Mouse (Mus musculus) spleen, postnatal 36 days (tissue): ENCODE data around the gene Mgarp.
"Not testable (repeated sequence)": the region's sequence is repeated elsewhere in the genome, so short reads cannot be mapped to it uniquely, and the experiment has no call there.

ENCODE experiments used
- DNase-seq, 2 experiments: peaks; one replicate each; pipeline ENCODE4 v3.0.0; 2022; ENCODE audit warnings: low spot score in 2 of 2, mixed read lengths in 1 of 2

Mgarp gene

DNA sequence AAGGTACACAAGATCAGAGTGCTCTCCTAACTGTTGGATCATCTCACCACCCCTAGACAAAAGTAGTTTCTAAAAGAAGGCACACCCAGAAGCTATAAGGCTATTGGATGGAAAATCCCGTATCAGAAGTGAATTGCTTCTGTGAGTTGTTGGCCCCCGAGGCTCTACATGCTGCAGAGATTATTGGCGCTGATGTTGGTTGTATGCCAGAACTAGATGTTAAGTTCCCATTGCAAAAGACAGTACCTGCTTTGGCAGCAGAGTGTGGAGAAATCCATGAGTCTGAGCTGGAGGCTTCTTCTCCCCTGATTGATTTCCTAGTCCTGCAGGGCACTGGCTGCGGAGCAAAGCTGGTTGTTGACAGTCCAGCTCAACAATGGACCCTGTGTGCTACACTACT is 28.5 kb downstream of the Mgarp start:
- no peak for DNase-seq

DNA sequence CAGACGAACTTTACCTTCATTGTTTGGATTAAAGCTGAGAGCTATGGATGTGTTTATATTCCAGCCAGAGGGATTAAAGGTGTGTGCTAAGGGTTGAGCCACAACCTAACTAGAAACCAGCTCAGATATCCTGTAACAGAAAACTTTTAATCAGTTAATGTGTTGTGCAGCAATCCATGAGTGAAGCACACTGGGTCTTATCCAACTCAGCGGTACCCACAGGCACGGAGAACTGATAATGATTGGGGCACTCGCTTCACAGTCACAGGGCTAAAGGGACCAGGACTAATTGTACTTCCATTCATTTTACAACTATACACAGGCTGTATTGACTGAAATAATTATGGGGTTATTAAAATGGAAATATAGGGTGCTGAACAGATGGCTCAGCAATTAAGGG is 29.6 kb downstream of the Mgarp start:
- DNase-seq = no peak

DNA sequence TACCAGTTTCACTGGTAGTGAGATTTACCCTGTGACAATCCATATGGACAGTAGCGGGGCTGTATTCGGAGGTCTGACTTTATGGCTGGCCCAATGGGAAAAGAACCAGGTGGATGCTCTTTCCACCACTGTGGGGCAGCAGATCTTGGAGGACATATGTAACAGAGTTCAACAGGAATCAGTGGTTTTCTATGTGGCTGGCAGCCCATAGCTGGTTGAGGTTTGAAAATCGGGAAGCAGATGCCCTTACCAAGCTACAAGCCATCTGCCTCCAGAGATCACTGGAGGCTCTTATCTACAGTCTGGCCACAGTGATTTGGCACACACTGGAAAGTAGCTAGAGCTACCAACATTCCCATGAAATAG is 31.0 kb downstream of the Mgarp start:
- DNase-seq = no peak

DNA sequence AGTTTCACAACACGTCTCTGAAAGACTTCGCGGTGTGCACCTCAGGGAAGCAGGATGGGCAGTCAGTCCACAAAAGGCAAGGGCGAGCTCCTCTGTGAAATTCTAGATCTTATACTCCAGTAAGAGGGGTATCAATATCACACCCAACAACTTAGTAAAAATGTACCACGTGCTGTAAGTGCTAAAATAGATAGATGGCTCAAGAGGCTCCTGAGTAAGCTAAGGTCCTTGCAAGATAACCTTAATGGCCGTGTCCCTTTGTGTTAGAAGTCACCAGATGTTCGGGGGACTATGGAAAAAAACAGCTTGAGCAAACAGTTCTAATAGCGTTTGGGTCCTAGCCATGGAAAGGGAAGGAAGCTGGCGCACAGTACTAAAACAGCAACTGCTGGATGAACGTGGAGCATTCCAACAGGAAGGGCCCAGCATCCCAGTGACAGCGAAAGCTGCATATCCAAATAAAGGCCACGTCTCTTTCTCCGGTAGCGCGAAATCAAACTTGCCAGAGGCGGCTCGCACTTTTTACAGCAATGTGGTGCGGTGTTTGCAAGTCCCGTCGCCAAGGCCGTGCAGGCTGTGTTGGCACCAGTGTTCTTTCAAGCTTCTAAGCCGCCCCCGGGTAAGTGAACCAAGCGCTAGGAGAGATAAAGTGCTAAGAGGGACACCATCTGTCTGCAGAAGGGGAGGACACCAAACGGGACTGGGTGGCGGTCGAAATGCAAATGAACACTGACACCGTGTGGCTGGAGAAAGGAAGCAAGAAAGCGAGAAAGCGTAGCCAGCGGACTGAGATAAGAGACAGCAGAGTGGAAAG is 31.6 kb downstream of the Mgarp start:
- peak; percentile 82 to 83 for DNase-seq

DNA sequence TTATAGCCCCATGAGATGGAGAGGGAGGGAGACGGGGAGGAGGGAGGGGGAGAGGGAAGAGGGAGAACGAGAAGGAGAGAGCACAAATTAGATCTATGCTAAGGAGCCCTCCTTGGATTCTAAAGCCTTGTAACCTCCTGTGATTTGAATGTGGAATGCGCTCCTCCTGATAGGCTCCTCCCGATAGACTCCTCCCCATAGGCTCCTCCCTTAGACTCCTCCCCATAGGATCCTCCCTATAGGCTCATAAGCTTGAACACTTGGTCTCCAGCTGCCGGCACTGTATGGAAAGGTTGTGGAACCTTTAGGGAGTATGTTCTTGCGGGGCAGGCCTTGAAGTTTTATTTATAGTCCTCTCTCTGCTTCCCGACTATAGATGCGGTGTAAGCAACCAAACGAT is 35.5 kb downstream of the Mgarp start:
- DNase-seq = no peak

DNA sequence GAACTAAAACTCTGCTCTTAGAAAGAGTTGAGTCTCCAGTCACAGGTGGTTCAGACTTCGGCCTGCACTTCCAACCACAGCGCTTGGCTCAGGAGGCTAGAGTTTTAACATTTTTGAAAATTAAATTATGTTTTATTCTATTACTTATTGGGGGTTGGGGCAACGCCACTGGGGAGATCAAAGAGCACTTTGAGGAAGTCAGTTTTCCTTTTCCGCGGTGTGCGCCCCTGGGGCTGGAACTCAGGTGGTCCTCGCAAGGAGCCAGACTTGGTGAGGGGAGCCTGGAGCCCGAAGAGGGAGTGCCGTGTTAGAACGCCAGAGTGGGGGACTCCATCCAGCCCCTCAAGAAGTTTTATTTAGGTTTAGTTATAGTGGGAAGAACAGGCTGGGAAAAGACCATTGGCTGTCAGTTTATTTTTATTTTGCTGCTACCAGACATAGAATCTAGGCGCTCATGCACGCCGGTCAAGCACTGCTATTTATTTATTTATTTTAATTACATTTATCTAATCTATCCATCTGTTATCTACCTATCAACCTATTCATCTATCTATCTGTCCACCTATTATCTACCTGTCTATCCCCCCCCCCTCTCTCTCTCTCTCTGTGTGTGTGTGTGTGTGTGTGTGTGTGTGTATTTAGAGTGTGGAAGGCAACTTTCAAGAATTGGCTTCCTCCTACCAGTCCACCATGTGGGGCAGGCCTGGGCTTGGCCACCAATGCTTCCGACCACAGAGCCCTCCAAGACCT is 36.8 kb downstream of the Mgarp start:
- no peak for DNase-seq

DNA sequence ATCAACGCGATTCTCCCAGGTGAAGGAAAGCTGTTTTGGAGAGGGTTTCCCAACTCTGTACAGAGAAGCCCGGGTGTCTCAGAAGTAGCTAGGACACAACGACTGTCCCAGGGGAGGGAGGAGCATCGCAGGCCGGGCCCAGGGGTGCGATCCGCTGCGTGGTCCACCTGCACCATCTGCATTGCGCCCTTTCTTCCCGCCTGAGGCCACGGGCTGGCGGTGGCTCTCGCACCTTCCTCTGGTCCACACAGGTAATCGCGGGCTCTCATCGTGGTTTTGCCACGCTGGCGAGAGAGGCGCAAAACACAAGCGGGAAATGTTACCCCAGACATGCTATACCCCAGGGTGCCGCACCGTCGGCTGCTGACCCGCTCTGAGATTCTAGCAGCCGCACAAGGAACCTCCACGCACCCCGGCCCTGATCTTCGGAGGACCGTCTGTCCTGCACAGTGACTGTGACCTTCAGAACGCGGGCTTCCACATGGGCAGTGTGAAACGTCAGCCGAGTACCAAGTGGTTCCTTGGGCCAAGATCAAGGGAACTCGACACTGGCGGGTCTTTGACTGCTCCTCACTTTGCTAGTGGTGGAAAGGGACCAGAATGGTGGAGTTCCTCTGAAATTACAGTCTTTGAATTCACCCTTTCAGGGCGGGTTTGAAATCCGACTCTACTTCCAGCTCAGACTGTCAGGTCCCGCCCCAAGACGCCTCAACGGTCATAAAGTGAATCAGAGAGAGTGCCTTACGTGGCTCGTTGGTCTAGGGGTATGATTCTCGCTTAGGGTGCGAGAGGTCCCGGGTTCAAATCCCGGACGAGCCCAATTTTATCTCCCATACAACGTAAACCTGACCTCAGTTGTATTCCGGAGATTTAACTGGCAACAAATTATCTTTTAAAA is 37.6 kb downstream of the Mgarp start:
- DNase-seq = peak; percentile 81 to 84

DNA sequence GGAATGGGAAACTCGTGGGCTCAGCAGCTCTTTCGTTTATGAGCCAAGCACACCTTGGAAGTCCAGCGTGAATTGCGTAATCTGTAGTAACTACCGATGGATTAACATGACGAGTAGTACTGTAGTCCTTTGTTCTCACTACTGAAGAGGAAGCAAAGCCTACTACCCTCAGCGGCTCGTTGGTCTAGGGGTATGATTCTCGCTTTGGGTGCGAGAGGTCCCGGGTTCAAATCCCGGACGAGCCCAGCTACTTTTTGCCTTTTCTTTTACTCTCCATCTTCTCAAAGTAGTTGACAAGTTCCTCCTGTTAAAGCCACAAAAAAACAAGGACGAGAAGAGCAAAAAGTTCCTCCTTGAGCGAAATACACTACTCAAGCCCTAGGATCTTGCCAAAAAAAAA is 38.4 kb downstream of the Mgarp start:
- DNase-seq = peak; percentile 75 to 86

DNA sequence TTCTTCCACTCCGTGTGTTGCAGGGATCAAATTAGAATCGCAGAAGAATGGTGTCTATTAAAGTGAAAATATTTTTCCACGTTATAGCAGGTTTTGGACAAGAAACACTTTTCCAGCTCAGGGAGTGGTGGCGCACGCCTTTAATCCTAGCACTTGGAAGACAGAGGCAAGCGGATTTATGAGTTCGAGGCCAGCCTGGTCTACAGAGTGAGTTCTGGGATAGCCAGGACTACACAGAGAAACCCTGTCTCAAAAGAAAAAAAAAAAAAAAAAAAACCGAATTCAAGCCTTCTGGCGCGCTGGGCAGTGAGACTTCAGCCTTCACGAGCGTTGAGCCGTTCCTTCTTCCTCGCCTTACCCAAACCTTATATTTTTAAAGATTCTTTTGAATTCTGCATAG is 38.9 kb downstream of the Mgarp start:
- no peak for DNase-seq

DNA sequence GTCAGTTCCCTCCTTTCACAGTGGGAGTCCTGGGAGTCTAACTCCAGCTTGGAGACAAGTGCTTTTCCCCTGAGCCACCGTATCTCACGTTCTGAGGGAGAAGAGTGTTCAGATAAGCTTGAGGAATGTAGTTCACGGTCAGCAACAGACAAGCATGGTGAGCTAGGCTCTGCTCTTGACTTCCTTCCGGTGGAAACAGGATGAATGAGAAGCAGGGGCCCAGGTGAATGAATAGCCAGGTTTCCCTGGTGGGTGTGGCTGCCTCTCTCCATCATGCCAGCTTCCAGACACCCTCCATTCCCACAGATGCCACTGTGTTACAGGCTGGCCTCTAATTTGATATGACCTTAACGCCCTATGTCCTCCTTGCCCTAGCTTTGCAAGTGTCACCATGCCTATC is 39.5 kb downstream of the Mgarp start:
- DNase-seq = no peak

DNA sequence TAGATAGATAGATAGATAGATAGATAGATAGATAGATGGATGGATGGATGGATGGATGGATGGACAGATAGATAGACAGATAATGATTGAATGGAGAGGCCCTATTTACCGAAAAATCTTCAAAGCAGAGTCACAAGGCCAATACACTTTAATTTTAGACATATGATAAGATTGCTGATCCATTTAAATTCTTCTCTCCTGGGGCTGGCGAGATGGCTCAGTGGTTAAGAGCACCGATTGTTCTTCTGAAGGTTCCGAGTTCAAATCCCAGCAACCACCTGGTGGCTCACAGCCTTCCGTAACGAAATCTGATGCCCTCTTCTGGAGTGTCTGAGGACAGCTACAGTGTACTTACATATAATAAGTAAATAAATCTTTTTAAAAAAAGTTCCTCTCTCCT is 41.6 kb downstream of the Mgarp start:
- not testable (repeated sequence) for DNase-seq

DNA sequence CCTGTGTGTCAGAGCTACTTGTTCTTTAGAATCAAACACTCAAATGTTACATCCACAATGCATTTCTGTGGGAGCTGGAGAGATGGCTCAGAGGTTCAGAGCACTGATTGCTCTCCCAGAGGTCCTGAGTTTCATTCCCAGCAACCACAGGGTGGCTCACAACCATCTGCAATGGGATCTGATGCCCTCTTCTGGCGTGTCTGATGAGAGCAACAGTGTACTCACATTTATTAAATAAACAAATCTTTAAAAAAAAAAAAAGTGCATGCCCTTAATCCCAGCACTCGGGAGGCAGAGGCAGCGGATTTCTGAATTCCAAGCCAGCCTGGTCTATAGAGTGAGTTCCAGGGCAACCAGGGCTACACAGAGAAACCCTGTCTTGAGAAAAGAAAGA is 42.5 kb downstream of the Mgarp start:
- no peak for DNase-seq

DNA sequence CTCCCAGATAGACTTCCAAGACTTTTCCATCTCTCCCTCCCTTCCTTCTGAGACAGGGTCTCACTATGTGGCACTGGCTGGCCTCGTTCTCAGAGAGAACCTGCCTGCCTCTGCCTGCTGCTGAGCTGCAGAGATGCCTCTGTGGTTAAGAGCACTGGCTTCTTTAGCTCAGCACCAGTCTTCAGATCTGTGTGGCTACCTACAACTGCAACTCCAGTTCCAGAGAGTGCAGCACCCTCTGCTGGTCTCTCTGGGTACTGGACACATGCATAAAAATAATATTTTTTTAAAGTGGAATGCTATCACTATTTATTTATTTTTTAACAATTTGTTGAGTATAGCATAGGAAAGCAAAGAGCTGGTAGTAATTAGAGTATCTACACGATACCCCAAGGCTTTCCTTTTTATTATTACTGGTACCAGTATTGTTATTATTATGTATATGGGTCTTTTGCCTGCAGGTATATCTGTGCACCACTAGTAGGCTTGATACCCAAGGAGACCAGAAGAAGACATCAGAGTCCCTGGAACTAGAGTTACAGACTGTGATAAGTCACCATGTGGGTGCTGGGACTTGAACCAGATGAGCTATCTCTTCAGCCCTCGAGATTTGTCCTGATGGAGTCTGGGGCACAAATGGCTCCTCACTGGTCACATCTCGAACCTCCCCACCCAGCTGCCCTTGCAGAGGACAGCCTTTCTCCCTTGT is 43.1 kb downstream of the Mgarp start:
- peak; percentile 46 to 48 for DNase-seq

DNA sequence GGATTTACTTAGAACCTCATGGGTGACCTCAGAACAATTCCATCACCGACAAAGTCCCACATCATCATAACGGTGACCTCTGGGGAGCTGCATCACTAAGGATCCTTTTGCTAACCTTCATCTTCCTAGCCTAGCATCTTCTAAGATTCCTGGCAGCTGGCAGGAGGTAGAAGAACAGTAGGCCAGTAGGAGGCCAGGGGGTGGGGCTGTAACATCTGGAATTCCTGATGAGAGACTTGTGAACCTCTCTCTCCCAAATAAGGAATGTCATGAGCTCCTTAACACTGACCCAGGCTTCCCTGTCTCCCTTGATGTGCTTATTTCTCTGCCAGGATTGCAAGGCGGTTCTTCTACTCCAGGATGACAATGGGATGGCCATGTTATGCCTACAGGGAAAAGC is 45.7 kb downstream of the Mgarp start:
- DNase-seq = no peak

DNA sequence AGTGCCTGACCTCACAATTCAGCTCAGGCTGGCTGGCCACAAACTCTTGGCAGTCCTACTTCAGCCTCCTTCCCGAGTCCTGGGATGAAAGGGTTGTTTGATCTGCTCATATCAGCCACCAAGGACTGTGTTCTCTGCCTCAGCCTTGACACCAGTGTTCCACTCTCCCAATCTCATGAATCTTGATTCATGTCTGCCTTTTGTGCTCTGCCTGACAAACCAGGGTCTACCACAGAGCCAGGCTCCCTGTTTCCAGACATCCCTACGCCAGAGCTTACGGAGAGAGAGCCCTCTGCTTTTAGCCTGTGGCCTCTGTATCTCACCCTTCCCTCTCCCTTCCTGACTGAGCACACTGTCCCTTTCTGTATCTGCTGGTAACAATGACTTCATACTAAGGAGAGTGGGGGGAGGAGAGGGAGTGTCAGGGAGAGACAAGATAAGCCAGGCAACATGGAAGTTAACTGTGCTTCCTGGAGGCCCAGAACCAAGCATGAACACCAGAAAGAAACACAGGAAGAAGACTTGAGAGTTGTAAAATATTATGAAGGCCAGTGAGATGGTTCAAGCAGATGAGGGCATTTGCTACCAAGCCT is 47.8 kb downstream of the Mgarp start:
- DNase-seq = no peak

DNA sequence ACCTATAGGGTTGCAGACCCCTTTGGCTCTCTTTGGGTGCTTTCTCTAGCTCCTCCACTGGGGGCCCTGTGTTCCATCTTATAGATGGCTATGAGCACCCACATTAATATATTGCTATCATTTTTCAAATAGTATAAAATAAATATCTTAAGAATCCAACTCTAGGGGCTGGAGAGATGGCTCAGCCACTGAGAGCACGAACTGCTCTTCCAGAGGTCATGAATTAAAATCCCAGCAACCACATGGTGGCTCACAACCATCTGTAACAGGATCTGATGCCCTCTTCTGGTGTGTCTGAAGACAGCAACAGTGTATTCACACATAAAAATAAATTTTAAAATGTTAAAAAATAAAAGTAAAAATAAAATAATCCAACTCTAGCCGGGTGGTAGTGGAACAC is 51.5 kb downstream of the Mgarp start:
- DNase-seq = not testable (repeated sequence)

DNA sequence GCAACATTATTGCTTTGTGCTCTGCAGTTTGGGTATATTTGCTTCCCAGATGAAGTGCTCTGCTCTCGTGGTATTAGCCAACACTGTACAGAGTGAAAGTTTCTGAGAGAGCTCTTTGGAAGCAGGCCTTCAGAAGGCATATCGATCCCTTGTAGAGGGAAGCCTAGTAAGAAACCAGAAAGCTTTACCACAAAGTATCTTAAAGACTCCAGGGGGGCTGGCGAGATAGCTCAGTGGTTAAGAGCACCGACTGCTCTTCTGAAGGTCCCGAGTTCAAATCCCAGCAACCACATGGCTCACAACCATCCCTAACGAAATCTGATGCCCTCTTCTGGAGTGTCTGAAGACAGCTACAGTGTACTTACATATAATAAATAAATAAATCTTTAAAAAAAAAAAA is 52.4 kb downstream of the Mgarp start:
- not testable (repeated sequence) for DNase-seq

DNA sequence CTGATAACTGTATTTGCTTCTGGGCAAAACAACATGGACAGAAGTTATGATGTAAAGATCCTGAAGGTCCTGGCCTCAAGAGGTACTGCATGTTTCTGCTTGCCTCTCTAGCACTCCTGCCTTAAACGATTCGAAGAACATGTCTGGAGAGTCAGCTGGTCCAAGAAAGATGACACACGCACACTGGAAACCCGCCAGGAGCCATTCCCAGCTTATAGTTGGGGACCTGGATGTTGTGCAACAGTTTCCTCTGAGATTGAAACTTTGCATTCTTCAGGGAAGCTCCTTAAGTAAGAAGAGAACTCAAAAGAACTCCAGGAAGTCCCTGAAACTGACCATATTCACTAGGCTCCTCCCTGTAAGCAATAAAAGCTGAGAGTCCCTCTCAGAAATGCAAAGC is 53.3 kb downstream of the Mgarp start:
- DNase-seq = no peak

DNA sequence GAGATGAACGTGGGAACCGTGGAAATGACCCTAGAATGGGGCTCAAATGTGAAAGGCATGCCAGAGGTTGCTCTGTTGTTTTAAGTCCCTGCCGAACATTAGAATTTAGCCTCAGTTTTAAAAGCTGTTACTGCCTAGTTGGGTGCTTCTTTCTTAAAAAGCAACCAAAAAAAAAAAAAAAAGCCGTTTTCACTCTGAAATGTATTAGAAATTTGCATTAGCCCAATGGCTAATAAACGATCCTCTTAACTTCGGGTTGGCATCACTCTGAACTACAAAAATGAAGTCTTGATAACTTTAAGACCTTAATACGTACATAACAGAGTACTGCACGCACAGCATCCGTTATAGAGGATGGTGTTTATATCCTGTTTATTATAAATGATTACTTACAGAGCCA is 54.4 kb downstream of the Mgarp start:
- no peak for DNase-seq

DNA sequence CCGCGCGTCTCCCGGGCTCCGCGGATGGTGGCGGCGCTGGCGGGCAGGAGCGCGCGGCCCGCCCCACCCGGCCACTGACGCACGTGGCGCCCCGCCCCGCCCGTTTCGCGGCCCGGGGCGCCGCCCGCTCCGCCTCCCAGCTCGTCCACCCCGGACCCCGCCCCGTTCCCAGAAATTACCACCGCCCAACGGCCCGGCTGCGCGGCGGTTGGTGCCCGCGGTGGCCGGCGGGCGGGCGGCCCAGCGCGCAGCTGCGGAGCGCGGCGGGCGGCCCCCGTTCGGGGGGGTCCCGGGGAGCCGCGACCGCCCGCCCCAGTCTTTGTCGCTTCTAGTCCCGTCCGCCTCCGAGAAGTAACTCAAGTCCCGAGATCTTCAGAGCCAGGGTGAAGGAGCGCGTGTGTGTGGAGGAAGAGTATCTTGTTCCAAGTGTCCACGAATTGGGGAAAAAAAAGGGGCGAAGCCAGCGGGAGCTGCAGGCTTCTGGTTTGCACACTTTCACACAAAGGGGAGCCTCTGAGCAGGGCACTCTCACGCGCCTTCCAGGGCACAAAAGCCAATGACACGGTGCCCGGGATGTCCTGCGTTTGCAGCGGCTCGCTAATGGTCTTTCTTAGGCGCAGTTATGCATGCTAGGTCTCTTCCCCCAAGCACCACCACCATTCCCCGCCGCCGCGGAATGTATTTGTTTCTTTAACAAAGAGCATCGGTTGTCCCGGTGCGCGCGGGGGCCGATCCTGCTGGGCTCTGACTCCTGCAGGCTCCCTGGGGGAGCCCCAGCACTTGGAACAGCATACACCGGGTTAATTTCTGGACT is 55.1 kb downstream of the Mgarp start:
- peak; percentile 81 to 84 for DNase-seq
